Mouse (Mus musculus): ENCODE measurements around the gene Gm10428.
A peak's percentile ranks its signal among the peaks of the same experiment; 100 is the strongest.
"Not testable (repeated sequence)": the region's sequence is repeated elsewhere in the genome, so short reads cannot be mapped to it uniquely, and the experiment has no call there.

Gm10428 gene

DNA sequence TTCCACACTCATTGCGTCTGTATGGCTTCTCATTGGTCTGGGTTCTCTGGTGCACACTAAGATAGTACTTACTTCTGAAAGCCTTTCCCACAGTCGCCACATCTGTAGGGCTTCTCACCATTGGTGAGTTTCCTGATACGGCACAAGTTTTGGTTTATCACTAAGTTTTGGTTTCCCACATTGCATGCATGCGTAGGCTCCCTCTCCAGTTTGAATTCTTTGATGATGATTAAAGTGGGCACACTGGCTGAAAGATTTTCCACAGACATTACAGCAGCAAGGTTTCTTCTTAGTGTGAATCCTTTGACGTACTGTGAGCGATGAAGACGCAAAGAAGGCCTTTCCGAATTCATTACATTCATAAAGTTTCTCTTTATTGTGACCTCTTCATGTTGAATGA, at the start of gene Gm10428:
TSS of gene Gm10428 (plus strand) at position 321 of the 400 bp plus-strand sequence.
- no peak for DNase-seq

DNA sequence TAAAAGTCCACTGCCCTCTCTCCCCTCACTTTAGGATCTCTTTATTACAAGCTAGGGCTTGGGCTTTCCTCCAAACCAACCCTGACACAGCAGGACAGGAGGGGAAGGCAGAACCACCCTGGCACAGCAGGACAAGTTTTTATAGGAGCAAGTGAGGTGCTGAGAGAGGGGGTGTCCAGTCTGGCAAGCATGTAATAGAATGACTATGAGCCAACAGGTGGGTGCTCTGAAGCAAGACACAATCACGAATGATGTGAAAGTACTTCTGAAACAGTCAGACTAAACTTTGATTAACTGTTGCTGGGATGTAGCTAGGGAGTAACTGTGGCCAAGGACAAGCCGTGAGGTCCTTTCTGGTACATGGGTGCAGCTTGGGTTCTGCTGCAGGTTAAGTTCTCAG, 46.8 kb upstream of the Gm10428 start:
- no peak for DNase-seq

DNA sequence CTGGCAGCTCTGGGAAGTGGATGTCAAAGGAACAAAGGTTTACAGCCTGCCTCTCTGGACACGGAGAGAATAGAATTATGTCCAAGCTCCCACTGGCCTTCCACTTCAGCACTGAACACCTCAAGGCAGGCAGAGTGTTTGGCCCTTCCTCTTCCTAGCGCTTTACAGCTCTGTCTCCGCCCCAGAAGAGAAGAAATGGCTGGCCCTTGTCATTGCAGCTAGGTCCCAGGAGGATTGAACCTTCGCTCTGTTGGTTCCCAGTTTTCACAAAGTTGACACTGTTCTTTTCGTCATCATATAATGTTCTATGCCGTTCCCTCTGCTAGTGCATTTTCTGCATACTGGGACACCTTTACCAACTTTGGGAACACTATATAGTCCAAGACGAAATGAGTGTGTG, 44.6 kb upstream of the Gm10428 start:
- no peak for DNase-seq

DNA sequence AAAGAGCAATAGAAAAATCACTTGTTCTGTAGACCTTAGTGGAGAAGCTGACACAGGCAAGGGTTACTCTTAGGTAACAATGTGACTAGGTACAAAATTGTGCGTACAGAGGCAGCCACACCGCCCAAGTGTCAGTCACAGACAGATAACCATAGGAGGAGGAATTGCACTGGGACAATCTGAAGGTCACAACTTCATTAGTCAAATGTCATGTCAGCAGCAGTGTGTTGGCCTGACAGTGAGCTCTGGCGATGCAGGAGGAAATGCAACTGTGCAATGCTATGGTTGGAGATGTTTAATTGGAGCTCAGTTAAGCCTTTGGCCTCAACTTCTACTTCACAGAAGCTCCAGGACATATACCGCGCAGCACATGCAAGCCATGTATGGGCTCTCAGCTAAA, 42.2 kb upstream of the Gm10428 start:
- DNase-seq, result no peak

DNA sequence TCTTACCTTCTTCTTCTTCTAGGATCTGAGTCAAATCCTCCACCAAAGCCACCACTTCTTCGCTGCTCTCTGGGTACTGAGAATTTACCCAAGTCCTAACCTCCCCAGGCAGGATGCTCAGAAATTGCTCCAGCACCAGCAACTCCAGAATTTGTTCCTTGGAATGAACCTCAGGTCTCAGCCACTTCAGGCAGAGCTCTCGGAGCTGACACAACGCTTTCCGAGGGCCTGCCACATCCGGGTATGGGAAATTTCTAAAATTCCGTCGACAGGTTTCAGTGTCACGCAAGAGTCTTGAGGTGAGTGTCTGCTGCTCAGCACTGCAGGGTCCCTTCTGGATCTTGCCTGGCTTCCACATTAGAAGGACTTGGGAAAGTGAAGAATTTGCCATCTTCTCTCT, 24.6 kb upstream of the Gm10428 start:
- no peak for DNase-seq

DNA sequence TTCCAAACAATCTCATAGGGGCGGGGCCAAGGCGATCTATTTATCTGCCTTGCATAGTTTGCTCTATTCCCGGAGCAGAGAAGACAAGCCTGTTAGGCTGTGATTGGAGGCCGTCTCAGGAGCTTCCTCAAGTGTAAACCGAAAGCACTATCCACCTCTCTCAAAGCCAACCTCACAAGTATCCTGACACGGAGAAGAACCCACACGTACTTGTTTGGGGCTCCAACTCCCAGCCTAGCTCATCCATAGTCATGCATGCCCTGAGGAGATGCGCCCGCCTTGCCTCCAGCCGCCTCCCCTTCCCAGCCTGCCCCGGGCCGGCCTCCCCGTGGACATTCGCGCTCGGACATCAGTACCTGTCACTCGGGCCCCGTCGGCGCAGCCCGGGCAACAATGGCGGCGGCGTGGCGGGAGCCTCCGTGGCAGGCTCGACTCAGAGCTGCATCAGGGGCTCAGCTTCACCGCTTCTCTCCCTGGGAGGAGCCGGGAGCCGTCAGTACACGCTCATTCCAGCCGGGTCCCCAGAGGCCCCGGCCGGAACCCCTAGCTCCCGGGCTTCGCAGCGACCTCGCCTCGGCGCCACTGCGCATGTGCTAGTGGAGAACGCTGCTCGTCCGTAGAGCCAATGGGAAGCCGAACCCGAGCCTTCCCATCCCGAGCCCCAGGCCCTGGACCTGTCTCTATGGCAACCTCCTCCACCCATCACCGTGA, 21.4 kb upstream of the Gm10428 start, which contains the start of gene Zfp287:
TSS of gene Zfp287 (minus strand) at position 595 of the 711 bp plus-strand sequence.
- peak; percentile 96 for DNase-seq

DNA sequence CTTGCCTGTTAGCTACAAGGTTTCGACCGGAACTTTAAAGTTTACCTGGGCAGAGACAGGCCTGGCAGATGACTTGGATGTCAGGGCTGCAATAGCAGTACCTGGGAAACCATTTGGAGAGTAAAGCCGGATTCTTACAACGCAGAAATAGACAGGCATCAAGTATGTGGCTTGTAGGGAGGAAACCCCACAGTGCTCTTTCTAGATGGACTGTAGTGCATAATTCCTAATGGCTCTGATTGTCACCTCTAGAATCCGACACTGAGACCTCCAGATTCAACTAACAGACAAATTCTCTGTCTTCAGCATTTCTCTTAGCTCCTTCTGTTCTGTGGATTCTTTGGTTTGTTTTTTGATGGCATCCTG, 20.9 kb upstream of the Gm10428 start:
- no peak for DNase-seq

DNA sequence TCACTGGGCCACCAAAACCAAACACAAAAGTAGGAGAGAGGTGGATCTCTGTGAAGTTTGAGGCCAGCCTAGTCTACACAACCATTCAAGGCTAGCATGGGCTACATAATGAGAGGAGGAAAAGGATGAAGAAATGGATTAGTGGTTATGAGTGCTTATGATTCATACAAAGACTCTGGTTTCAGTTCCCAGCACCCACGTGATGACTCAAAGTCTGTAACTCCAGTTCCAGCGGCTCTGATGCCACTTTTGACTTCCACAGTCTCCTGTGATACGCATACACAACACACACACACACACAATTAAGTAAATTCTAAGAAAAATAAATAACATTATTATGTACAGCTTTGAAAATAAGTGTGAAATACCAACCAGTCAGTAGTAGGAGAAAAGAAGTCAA, 20.2 kb upstream of the Gm10428 start:
- DNase-seq, result no peak

DNA sequence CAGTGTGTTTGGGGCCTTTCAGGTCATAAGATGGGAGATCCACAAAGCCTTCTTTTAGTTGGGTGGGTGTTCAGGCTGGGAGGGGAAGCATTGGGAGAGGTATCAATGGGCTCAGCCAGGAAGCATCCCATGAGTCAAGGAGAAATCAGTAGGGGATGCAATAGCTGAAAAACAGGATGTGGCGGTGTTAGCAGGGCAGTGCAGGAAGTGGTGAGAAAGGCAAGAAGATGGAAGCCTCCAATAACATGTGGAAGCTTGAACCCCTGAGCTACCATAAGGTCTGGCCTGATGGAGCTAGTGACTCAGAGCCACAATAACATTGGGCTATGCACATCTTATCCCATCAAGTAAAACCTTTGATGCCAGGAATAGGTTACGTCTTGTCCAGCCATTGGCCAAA, 11.7 kb upstream of the Gm10428 start:
- DNase-seq, result no peak

DNA sequence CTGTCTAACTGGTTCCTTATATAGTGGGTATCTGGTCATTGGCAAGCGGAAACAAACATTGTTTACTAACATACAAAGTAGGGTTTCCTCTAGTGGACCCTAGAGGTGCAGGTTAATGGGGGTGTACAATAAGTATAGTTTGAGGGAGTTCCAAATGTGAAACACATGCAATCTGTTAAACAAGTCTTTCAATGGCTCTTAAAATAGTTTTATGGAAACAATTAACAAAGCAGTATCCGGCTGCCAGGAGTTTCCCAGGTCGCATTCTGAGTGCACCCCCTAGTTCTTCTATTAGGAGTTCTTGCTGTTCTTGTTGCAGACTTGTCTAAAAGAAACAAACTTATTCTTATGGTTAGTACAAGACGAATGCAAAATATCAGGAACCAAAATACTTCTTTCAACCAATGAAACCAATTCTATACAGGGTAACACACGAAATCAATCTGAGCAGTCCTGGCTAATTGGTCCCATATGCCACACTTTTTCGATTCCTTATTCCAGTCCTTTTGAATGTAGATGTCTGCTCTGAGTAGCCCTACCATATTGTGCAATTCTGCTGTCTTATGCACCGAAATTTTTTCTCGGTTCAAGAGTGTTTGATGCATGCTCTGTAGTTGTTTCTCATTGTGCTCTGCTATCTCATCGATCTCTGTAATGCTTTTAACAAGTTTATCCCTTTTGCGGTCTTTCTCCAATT, 10.5 kb upstream of the Gm10428 start:
- DNase-seq, result peak; percentile 56

DNA sequence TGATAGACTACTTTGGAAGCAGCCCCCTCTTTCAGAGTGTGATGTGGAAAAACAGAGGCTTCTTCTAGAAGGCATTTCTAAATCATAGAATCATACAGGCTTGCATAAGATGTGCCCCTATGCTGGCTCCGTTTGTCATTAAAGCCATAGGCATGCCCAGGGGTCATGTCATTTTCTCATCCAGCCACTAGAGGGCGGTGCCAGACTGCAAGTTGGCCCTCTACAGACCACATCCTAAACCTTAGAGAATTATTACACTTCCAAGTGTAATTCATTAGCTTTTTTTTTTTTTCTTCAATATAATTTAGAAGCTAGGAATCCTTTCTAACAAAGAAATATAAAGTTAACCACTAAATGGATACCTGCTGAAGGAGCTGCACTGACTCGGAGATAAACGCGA, 8.8 kb upstream of the Gm10428 start:
- peak; percentile 80 for DNase-seq

DNA sequence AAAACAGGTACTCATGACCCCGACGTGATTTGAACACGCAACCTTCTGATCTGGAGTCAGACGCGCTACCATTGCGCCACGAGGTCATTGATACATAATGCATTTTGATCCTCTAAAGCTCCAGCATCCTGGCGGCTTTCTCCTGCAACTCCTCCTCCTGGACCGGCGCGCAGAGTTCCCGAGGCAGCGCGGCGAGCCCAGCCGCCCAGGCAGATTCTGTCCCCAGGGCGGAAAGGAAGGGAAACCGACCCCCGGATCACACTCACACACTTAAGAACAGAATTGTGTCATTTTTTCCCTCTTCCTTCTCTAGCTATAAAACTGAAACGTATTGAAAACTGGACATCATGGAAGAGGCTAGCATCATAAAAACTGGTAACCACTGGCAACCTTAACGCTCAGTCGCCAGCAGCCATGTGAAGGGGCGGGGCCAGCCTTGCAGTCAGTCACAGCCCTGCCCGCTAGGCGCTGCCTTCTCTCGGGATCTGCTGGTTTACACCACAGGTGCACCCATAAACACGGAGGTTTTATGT, 6.8 kb upstream of the Gm10428 start:
- DNase-seq, result peak; percentile 83

DNA sequence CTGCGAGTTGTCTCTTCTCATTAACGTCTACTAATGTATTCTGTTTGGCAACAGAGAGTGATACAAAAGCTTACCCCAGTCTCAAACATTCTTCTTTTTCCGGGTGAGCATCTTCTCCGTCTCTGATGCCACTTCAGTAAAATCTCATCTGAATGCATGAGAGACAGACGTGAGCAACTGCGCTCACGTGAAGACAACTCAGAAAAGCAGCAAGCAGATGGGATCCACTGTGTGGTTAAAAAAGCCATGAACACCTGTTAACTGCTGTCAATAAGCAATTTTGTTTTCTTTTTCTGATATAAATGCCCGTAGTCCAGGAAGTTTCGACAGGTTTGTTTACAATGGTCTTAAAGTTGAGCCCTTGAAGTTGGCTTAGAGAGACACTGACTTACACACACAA, 5.7 kb upstream of the Gm10428 start:
- DNase-seq, result no peak

DNA sequence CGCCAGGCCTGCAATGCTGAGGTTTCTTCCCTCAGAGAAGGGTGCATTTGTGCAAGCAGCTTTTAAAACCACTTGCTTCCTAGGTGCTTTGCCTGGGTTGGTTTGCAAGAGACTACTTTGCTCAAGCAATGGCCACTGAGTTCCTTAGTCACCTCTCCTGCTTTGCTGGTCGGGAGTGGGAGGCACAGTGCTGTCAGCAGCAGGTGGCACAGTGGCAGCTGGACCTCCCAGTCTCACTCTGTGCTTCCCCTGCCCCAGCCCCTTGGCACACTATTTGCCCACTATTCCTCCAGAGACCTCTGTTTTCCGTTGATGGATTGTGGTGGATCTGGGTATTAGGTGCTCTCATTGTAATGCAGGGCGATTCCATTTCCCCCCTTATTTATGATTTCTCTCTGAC, 4.8 kb upstream of the Gm10428 start:
- DNase-seq, result no peak

DNA sequence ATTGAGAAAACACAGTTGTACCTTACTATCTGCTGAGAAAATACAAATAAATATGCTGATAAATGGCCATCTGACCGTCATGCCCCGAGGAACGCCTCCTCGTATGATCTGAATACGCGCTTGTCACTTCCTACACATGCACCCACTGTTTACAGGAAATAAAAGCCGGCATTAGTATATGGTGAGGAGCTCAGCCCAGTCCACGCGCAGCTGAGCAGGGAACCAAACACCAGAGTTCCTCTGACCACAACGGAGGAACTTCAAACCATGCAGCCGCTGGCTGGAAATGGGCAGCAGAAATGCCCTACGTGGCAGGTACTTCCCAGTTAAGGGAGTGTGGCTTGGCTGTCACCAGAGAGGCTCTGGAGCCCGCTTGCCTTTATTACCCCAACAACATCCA, 3.5 kb upstream of the Gm10428 start:
- not testable (repeated sequence) for DNase-seq

DNA sequence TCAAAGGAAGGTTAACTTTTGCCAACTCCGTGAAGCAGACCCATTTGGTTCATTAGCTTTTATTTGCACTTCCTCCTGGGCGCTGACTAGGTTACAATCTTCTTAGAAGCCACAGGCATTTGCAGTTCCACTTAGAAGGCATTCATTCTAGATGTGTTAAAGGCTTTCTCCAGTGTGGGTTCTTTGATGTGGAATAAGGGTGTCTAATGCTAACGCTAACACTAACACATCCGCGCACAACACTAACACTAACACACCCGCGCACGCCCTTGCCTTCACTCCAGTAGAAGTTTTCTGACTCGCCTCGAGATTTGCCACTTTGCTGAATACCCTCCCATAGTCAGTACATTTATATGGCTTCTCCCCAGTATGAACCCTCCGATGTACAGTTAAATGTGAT, 709 bp upstream of the Gm10428 start:
- no peak for DNase-seq

DNA sequence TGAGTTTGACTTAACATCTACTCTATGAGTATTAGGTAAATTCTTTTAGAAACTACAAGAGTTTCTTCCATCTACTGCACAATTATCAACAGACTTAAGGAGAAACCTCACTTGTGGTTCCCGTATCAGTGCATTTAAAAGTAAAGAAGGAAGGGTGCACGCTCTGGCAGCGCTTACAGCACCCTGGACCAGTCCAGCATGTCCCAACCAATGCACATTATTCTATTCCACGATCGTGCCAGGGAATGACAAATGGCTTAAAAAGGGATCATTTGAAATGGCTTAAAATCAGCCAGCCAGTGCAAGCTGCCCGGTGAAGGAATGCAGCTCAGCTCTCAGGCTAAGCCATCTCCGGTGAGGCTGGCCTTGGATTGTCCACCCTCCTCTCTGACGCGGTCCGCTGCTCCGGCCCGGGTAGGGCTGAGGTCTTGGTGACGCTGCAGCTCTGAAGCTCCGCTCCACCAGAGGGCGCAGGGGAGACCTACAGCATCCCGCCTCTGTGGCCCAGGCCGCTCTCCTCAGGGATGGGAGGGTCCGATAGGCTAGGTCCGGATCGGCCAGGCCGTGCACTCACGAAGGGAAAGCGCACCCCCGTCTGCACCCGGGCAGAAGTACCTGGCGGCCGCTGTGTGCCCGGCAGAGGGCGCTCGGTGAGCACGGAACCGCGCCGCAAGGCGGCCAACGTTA, 3.7 kb downstream of the Gm10428 start:
- peak; percentile 98 for DNase-seq

DNA sequence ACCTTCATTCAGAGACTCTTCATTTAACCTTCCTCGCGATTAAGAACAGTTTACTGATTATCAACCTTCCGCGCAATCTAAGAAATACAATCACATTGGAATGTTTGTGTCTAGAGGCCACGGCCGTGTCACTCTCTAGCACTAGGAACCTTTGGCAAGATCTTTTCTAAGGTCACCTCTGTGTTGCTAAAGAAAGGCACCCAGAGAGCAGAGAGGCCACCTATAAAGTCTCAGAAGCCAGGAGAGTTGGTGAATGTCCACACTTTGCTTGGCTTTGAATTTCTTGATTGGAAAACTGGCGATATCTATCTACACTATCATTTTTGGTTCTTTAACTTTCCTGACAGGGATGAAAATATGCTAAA, 4.2 kb downstream of the Gm10428 start:
- no peak for DNase-seq

DNA sequence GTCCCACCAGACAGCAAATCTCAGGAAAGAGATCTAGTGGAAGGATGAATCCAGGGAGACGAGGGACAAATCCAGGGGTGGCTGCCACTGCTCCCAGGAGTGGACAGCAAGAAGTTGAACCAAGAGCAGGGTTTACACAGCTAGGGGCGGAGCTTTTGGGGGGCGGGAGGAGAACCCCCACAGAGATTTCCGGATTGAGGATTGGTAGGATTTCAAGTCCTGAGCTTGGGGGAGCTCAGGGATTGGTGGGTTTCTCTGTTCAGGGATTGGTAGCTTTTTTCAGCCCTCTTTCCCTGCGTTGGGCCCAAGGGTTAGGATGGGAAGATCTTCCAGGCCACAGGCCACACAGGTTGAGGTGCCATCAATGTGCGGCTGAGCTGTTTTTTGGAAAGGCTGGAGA, 5.0 kb downstream of the Gm10428 start:
- DNase-seq, result no peak

DNA sequence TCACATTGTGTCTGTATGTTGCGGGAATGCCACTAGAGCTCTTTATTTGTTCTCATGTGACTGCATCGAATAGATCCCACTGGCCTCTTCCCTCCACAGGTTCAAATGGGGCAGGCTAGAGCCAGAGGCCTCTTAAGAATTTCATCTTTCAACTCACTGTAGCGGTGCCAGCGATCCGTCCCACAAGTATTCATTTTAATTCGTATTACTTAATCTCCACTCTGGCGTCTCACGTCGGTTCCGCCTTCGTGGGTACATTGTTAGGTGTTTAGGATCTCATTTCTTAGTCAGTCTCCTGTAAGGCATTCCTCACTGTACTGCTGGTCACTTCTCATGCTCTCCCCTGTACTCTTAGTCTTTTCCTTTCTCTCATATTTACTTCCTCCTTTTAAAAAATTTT, 5.6 kb downstream of the Gm10428 start:
- DNase-seq, result no peak

DNA sequence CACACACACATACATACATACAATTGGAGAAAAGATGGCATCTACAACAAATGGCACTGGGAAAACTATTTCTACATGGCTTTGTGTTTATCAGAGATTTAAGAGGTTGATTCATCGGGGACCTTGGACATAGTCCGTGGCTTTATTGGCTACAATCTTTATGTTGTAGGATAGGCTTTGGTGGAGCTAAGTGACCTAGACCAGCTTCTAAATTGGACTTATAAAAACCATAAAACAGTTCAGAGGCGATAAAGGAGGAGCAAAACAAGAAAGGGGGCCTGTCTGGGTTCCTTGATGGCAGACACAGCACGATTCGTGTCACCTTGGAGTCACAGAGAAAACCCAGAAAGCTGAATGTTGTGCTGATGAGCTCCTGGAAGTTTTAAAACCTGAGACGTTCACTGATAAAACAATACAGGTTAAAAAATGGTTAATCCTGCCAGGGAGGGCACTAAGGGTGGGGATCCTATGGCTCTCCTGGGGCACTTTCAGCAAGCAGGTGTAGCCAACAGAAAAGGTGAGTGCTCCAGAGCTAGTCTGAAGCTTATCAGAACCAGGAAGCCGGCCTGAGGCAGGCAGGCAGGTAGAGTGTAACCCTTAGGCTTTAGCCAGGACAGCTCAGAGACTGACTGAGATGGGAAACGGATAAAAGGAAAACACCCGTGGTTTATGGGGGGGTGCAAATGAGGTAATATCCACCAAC, 8.0 kb downstream of the Gm10428 start:
- no peak for DNase-seq

DNA sequence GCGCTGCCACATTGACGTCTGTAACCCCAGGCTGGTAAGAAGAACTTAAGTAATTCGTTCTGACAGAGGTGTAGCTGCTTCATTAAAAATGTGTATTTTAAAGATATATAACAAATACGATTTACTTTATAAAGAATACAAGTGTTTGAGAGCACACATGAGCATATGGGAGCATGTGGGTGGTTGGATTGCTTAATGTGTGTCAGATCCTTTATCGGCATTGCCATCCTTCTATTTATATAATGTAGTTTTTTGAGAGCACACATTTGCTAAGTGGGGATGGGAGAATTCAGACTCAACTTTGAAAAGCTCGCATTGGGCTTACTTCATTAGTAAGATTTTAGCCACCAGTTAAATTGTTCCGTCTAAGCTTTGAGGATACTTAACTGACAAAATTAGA, 23.6 kb downstream of the Gm10428 start:
- DNase-seq, result no peak

DNA sequence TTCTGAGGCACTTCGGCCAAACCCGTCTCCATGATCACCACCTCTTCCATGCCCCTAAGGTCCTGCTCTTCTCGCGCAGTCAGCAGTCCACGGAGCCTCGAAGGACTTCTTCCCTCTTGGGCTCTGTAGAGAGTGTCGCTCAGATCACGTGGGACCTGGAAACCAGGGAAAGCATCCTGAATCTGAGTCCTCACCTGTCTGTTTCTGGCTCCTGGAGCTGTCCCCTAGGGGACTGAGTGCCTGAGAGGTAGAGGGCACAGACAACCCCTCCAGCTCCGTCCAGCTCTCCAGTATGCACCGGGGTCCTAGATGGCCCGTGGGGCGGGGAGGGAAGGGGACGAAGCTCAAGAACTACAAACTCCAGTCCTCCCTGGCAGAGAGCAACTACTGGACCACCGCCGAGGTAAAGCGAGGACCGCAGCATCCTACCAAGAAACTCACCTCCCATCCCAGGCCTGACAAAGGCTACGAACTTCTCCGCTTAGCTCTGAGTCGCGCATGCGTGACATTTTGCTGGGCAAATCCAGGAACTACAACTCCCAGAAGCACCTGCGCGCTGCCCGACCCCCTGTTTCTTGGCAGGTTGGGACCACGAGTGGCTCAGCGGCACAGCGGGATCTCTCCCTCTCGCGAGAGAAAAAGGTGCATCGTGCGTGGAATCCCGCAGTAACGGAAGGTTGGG, 36.2 kb downstream of the Gm10428 start, which contains the start of gene Zfp286:
TSS of gene Zfp286 (minus strand) at position 528 of the 682 bp plus-strand sequence.
- DNase-seq, result peak; percentile 97

Data from embryo, embryonic 11 days (tissue).